8 mouse cellular contexts compared by ENCODE assay signal in the genomic region with DNA sequence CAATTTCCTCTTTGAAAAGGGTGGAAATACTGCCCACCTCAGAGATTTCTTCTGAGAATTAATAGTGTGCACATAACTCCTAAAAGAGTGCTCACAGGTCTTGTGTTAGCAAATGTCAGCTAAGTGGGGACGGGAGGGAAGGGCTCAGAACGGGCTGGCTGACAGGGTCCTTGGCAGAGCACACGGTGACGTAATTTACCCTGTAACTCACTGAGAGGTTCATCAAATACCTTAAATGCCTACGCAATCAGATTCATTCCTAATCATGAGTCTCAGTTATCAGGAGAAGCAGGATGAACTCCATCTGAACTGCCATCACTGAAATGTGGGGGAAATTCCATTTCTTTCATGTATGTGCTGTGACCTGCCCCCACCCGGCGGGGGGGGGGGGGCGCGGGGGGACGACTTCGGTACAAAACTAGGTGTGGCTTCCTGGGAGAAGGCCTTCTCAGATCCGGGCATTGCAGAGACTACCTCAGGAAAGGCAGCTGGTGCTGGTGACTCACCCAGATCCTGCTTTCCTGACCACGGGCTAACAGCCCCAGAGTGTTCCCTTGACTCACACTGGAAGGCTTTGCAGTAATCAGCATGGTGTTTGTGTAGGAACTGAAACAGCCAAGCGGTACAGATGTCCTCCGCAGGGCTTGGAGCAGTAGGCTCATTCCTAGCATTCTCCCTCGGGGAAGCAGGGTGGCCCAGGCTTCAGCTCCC.
A peak's percentile ranks its signal among the peaks of the same experiment; 100 is the strongest.
DNase-seq lines count a peak whose midpoint lies in the region; ATAC-seq lines count a peak whose summit lies in the region.

No protein-coding gene starts in this region.

- peak; percentile 49; the same call in 1 of the 2 replicates for ATAC-seq in cerebellum, adult (ENCODE audit: insufficient number of reproducible peaks, low FRiP score, low TSS enrichment)
- no peak for ATAC-seq in neural tube, embryonic 15.5 days (ENCODE audit: low FRiP score)

- no peaks in the 10 kb centered on the region for H3K36me3 ChIP-seq in neural tube, embryonic 15.5 days

- 37% methylated on average over 16 of the region's 16 CpGs for WGBS in neural tube, embryonic 15.5 days

- no peak overlapping the region for H3K4me2 ChIP-seq in neural tube, embryonic 15.5 days

- no peak overlapping the region for H3K4me3 ChIP-seq in neural tube, embryonic 15.5 days (replicated peaks)

- no peak overlapping the region for H3K27ac ChIP-seq in neural tube, embryonic 15.5 days (replicated peaks)

- no peaks in the 10 kb centered on the region for H3K9me3 ChIP-seq in neural tube, embryonic 15.5 days (replicated peaks)

- 0 out of 2 replicates have a peak, but pooled peaks cover 6% of the 10 kb centered on the region for H3K4me1 ChIP-seq in neural tube, embryonic 15.5 days

- H3K27me3 ChIP-seq in neural tube, embryonic 15.5 days (replicated peaks) = no peaks in the 10 kb centered on the region

- no peak overlapping the region for H3K9ac ChIP-seq in neural tube, embryonic 15.5 days (replicated peaks)

- no peak for DNase-seq in cerebellum, adult 11-12 months
- DNase-seq in neural tube, embryonic 10.5 days (ENCODE audit: extremely low spot score, low spot score) = peak; percentile 27
- DNase-seq in heart, adult 11 months = peak; percentile 99
- DNase-seq in kidney, postnatal 25 days = peak; percentile 2 to 48
- DNase-seq in right cerebral cortex, adult 2 months (ENCODE audit: low spot score in 2 of 2) = peak; percentile 47 to 50
- DNase-seq in retina, postnatal 1 day = no peak

Comparison
In these comparisons a context has a peak if more than half of its experiments do, and no peak if none do; other contexts are left out.
1. DNase-seq: peak in neural tube, embryonic 10.5 days (single experiment), heart, adult 11 months (single experiment), kidney, postnatal 25 days (2 of 2) and right cerebral cortex, adult 2 months (2 of 2); none in cerebellum, adult 11-12 months (single experiment) and retina, postnatal 1 day (single experiment).